Mouse (Mus musculus): ENCODE measurements around the gene Msn. TPM values are rescaled to one million over a fixed set of nuclear protein-coding genes. Genes with fewer than 3 reads are reported as not detected.

The Msn gene
- polyA plus RNA-seq, 1 experiment, result 0.85 TPM

- TF ChIP-seq TAL1 (IDR thresholded peaks at IDR 0.05; ENCODE audit: low read length), result no peak
- no peak for TF ChIP-seq GATA1 (IDR thresholded peaks at IDR 0.05; ENCODE audit: low read length)
- Histone ChIP-seq H3K27me3 (ENCODE audit: control insufficient read depth) (no peaks in the 10 kb centered on the region), H3K4me1 (ENCODE audit: control insufficient read depth) (no peaks in the 10 kb centered on the region), H3K4me3 (replicated peaks) (no peak overlapping the region), H3K9me3 (ENCODE audit: control insufficient read depth, low read length) (no peaks in the 10 kb centered on the region), H3K36me3 (ENCODE audit: control insufficient read depth) (no peaks in the 10 kb centered on the region; the same call in none of the 2 replicates)
Observed at GRCm38 (mm10) chrX:96113106-96113634, 17.3 kb downstream of the Msn start.

GRCm38 (mm10) chrX:96115501-96115900 lies 19.7 kb downstream of the Msn start:
- H3K27me3 ChIP-seq (ENCODE audit: control insufficient read depth), result no peaks in the 10 kb centered on the region
- TF ChIP-seq GATA1 (IDR thresholded peaks at IDR 0.05; ENCODE audit: low read length) (no peak), TAL1 (IDR thresholded peaks at IDR 0.05; ENCODE audit: low read length) (no peak)
- no peak overlapping the region for H3K4me3 ChIP-seq (replicated peaks)
- no peaks in the 10 kb centered on the region for H3K4me1 ChIP-seq (ENCODE audit: control insufficient read depth)
- H3K9me3 ChIP-seq (ENCODE audit: control insufficient read depth, low read length), result no peaks in the 10 kb centered on the region
- H3K36me3 ChIP-seq (ENCODE audit: control insufficient read depth), result no peaks in the 10 kb centered on the region; the same call in none of the 2 replicates

GRCm38 (mm10) chrX:96117366-96117765 lies 21.5 kb downstream of the Msn start:
- no peak overlapping the region for H3K4me3 ChIP-seq (replicated peaks)
- no peaks in the 10 kb centered on the region; the same call in 1 of the 2 replicates for H3K36me3 ChIP-seq (ENCODE audit: control insufficient read depth)
- no peaks in the 10 kb centered on the region for H3K27me3 ChIP-seq (ENCODE audit: control insufficient read depth)
- no peaks in the 10 kb centered on the region for H3K4me1 ChIP-seq (ENCODE audit: control insufficient read depth)
- no peak for TF ChIP-seq TAL1 (IDR thresholded peaks at IDR 0.05; ENCODE audit: low read length)
- no peak for TF ChIP-seq GATA1 (IDR thresholded peaks at IDR 0.05; ENCODE audit: low read length)
- H3K9me3 ChIP-seq (ENCODE audit: control insufficient read depth, low read length), result no peaks in the 10 kb centered on the region

GRCm38 (mm10) chrX:96119997-96120396 lies 24.2 kb downstream of the Msn start:
- Histone ChIP-seq H3K9me3 (ENCODE audit: control insufficient read depth, low read length) (no peaks in the 10 kb centered on the region), H3K4me1 (ENCODE audit: control insufficient read depth) (no peaks in the 10 kb centered on the region), H3K27me3 (ENCODE audit: control insufficient read depth) (no peaks in the 10 kb centered on the region), H3K36me3 (ENCODE audit: control insufficient read depth) (no peaks in the 10 kb centered on the region), H3K4me3 (replicated peaks) (no peak overlapping the region)
- no peak for TF ChIP-seq TAL1 (IDR thresholded peaks at IDR 0.05; ENCODE audit: low read length)
- no peak for TF ChIP-seq GATA1 (IDR thresholded peaks at IDR 0.05; ENCODE audit: low read length)

GRCm38 (mm10) chrX:96121912-96122311 lies 26.1 kb downstream of the Msn start:
- TF ChIP-seq GATA1 (IDR thresholded peaks at IDR 0.05; ENCODE audit: low read length), result no peak
- TF ChIP-seq TAL1 (IDR thresholded peaks at IDR 0.05; ENCODE audit: low read length), result no peak

GRCm38 (mm10) chrX:96126803-96127202 lies 31.0 kb downstream of the Msn start:
- TF ChIP-seq GATA1 (IDR thresholded peaks at IDR 0.05; ENCODE audit: low read length) (no peak), TAL1 (IDR thresholded peaks at IDR 0.05; ENCODE audit: low read length) (no peak)
- Histone ChIP-seq H3K9me3 (ENCODE audit: control insufficient read depth, low read length) (no peaks in the 10 kb centered on the region), H3K27me3 (ENCODE audit: control insufficient read depth) (no peaks in the 10 kb centered on the region), H3K4me1 (ENCODE audit: control insufficient read depth) (peaks cover 13% of the 10 kb centered on the region), H3K4me3 (replicated peaks) (no peak overlapping the region), H3K36me3 (ENCODE audit: control insufficient read depth) (no peaks in the 10 kb centered on the region)

More at GRCm38 (mm10) chrX:96121912-96122311, 26.1 kb downstream of the Msn start:
- H3K27me3 ChIP-seq (ENCODE audit: control insufficient read depth), result no peaks in the 10 kb centered on the region
- no peaks in the 10 kb centered on the region for H3K36me3 ChIP-seq (ENCODE audit: control insufficient read depth)
- no peak overlapping the region for H3K4me3 ChIP-seq (replicated peaks)
- no peaks in the 10 kb centered on the region for H3K9me3 ChIP-seq (ENCODE audit: control insufficient read depth, low read length)
- H3K4me1 ChIP-seq (ENCODE audit: control insufficient read depth), result no peaks in the 10 kb centered on the region

DNA sequence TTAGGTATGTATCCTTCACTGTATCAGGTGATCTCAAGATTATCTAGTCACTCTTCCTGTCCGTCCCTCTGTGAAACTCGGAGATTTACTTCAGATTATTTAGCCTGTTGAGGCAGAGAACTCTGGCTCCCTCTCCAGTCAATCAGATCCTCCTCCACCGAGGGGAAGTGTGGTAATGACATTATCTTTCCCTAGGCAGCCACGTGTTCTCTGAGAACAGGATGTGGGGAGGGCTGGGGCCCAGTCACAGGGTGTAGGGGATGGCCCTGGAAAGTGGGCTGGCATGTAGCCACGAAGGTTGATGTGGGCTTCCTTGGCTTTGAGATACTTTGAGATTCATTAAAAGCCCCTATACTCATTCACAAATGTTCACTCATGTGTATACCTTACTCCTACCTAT lies 34.3 kb downstream of the Msn start:
- Histone ChIP-seq H3K36me3 (ENCODE audit: control insufficient read depth) (no peaks in the 10 kb centered on the region), H3K4me1 (ENCODE audit: control insufficient read depth) (peaks cover 34% of the 10 kb centered on the region), H3K4me3 (replicated peaks) (no peak overlapping the region)

GRCm38 (mm10) chrX:96130663-96131062 lies 34.8 kb downstream of the Msn start:
- Histone ChIP-seq H3K4me3 (replicated peaks) (no peak overlapping the region), H3K27me3 (ENCODE audit: control insufficient read depth) (no peaks in the 10 kb centered on the region), H3K36me3 (ENCODE audit: control insufficient read depth) (no peaks in the 10 kb centered on the region), H3K9me3 (ENCODE audit: control insufficient read depth, low read length) (no peaks in the 10 kb centered on the region), H3K4me1 (ENCODE audit: control insufficient read depth) (peaks cover 39% of the 10 kb centered on the region)
- TF ChIP-seq TAL1 (IDR thresholded peaks at IDR 0.05; ENCODE audit: low read length) (no peak), GATA1 (IDR thresholded peaks at IDR 0.05; ENCODE audit: low read length) (no peak)

More for the DNA sequence above, 34.3 kb downstream of the Msn start:
- no peak for TF ChIP-seq GATA1 (IDR thresholded peaks at IDR 0.05; ENCODE audit: low read length)
- no peak for TF ChIP-seq TAL1 (IDR thresholded peaks at IDR 0.05; ENCODE audit: low read length)
- Histone ChIP-seq H3K9me3 (ENCODE audit: control insufficient read depth, low read length) (no peaks in the 10 kb centered on the region), H3K27me3 (ENCODE audit: control insufficient read depth) (no peaks in the 10 kb centered on the region)

- peaks cover 41% of the 10 kb centered on the region for H3K4me1 ChIP-seq (ENCODE audit: control insufficient read depth)
- H3K9me3 ChIP-seq (ENCODE audit: control insufficient read depth, low read length), result no peaks in the 10 kb centered on the region
- H3K36me3 ChIP-seq (ENCODE audit: control insufficient read depth), result no peaks in the 10 kb centered on the region
- H3K27me3 ChIP-seq (ENCODE audit: control insufficient read depth), result no peaks in the 10 kb centered on the region
- H3K4me3 ChIP-seq (replicated peaks), result no peak overlapping the region
- no peak for TF ChIP-seq GATA1 (IDR thresholded peaks at IDR 0.05; ENCODE audit: low read length)
- no peak for TF ChIP-seq TAL1 (IDR thresholded peaks at IDR 0.05; ENCODE audit: low read length)
Observed at GRCm38 (mm10) chrX:96133260-96133659, 37.4 kb downstream of the Msn start.

DNA sequence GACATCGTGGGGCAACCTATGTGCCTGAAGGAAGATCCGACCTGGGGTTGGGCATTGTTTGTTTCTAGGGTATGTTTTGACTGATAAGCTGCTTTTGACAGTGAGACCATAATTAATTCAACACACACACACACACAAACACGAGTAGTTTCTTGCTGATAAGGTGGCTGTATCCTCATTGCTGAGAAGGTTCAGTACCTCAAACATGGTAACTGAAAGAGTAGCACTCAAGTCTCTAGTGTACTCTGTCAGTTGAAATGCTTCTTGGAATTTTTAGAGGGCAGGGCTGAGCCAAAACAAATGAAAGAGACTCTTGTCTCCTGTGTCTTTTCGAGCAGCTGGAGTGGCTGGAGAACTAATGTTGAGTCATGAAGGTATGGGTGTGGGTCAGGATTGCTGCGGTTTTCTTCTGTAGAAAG lies 38.4 kb downstream of the Msn start:
- H3K27me3 ChIP-seq (ENCODE audit: control insufficient read depth), result no peaks in the 10 kb centered on the region
- no peaks in the 10 kb centered on the region for H3K36me3 ChIP-seq (ENCODE audit: control insufficient read depth)
- no peaks in the 10 kb centered on the region for H3K9me3 ChIP-seq (ENCODE audit: control insufficient read depth, low read length)
- no peak for TF ChIP-seq TAL1 (IDR thresholded peaks at IDR 0.05; ENCODE audit: low read length)
- TF ChIP-seq GATA1 (IDR thresholded peaks at IDR 0.05; ENCODE audit: low read length), result no peak
- no peak overlapping the region for H3K4me3 ChIP-seq (replicated peaks)
- H3K4me1 ChIP-seq (ENCODE audit: control insufficient read depth), result peaks cover 41% of the 10 kb centered on the region

Measured in erythroblast, embryonic 14.5 days (primary cell).